Mouse (Mus musculus) liver, embryonic 14.5 days (tissue): ENCODE results near the gene Defb47. TPM values are rescaled to one million over a fixed set of nuclear protein-coding genes. Genes with fewer than 3 reads are reported as not detected.

Experiments used
- ATAC-seq: fragments of 200-750 bp; cut with Nextera tagmentation; 2 replicates; pipeline ENCODE4 v1.8.0; 2017; ENCODE audit warnings: moderate number of reproducible peaks, mild to moderate bottlenecking, moderate library complexity; ENCODE audit not compliant: insufficient read depth
- DNase-seq, 3 experiments: peaks; one replicate each; pipeline ENCODE4 v3.0.0-alpha.2; 2012 to 2013; ENCODE audit warnings: low read depth in 3 of 3, low spot score in 3 of 3
- H3K27ac ChIP-seq: fragments of 300-500 bp; sonication (generic); 2 replicates; pipeline ENCODE4 v1.5.1; 2014; ENCODE audit warnings: moderate library complexity, mild to moderate bottlenecking, control low read depth, inconsistent platforms
- H3K27me3 ChIP-seq: fragments of 300-500 bp; sonication (generic); 2 replicates; pipeline ENCODE4 v1.6.1; 2014; ENCODE audit warnings: mild to moderate bottlenecking, low read length, moderate library complexity; ENCODE audit not compliant: control insufficient read depth, insufficient read depth
- H3K36me3 ChIP-seq: fragments of 300-500 bp; sonication (generic); replicated peaks from 2 replicates; pipeline ENCODE4 v1.6.1; 2014; ENCODE audit warnings: low read depth; ENCODE audit not compliant: control insufficient read depth, insufficient read depth
- H3K4me1 ChIP-seq, 2 experiments: fragments of 200-500 bp in 1 of 2; fragments of 300-500 bp in 1 of 2; sonication (generic) in 1 of 2; replicated peaks; 2 replicates each; pipeline ENCODE4 v1.6.1; 2012 to 2014; ENCODE audit warnings: antibody characterized with exemption in 1 of 2, inconsistent platforms in 1 of 2, low read length in 1 of 2; ENCODE audit not compliant: control insufficient read depth in 2 of 2, insufficient read depth in 2 of 2
- H3K4me2 ChIP-seq: fragments of 300-500 bp; sonication (generic); 2 replicates; pipeline ENCODE4 v1.6.1; 2014; ENCODE audit warnings: low read depth, mild to moderate bottlenecking, control low read depth, moderate library complexity
- H3K4me3 ChIP-seq, 2 experiments: fragments of 200-500 bp in 1 of 2; fragments of 300-500 bp in 1 of 2; sonication (generic) in 1 of 2; 2 replicates each; pipeline ENCODE4 v1.5.1; 2012 to 2014; ENCODE audit warnings: low read depth in 2 of 2, low read length in 2 of 2, mild to moderate bottlenecking in 2 of 2, control low read depth in 1 of 2, inconsistent platforms in 1 of 2, moderate library complexity in 1 of 2; ENCODE audit not compliant: insufficient read depth in 1 of 2
- H3K9ac ChIP-seq: fragments of 300-500 bp; sonication (generic); replicated peaks from 2 replicates; pipeline ENCODE4 v1.6.1; 2014; ENCODE audit warnings: mild to moderate bottlenecking, control low read depth, moderate library complexity
- H3K9me3 ChIP-seq: fragments of 300-500 bp; sonication (generic); 2 replicates; pipeline ENCODE4 v1.6.1; 2016; ENCODE audit warnings: low read length, mixed read lengths; ENCODE audit not compliant: control insufficient read depth
- CTCF ChIP-seq: IDR thresholded peaks from 2 replicates; pipeline ENCODE4 v1.5.1; 2016; ENCODE audit warnings: antibody characterized with exemption, low read depth, control low read depth
- EP300 ChIP-seq: IDR thresholded peaks from 2 replicates; pipeline ENCODE4 v1.6.1; 2016; ENCODE audit warnings: antibody characterized with exemption, low read depth
- WGBS: fragments of 180-500 bp; shearing (Covaris S2); extraction: QIAGEN DNeasy Blood & Tissue Kit; methylation state at CpG from one replicate; pipeline ENCODE4 v1.1.7; 2014; ENCODE audit not compliant: insufficient replicate concordance; 5-methylcytosine and 5-hydroxymethylcytosine counted together
- polyA plus RNA-seq, 2 experiments: library from polyadenylated mRNA; depleted of rRNA in 1 of 2; stranded (reverse) in 1 of 2; unstranded in 1 of 2; fragments of >200 nt; fragmentation: Nextera tagmentation in 1 of 2; extraction: Ambion mirVana in 1 of 2; gene quantifications; 2 replicates each; pipeline versions ENCODE4 v1.2.1 to v1.2.3; 2012 to 2014

The Defb47 gene
- polyA plus RNA-seq, 2 experiments: not detected

GRCm38 (mm10) chr14:62998977-62999376 lies 1.1 kb downstream of the Defb47 start:
- Histone ChIP-seq H3K4me2 (no peak overlapping the region), H3K4me1 (no peaks in the 10 kb centered on the region), H3K27ac (no peak overlapping the region), H3K9me3 (no peaks in the 10 kb centered on the region), H3K36me3 (no peaks in the 10 kb centered on the region), H3K9ac (no peak overlapping the region), H3K4me3 (no peak overlapping the region), H3K27me3 (no peaks in the 10 kb centered on the region)
- TF ChIP-seq EP300 (no peak), CTCF (no peak)
- ATAC-seq (no peak), DNase-seq (no peak)
- WGBS: 20% methylated on average over 4 of the region's 4 CpGs

GRCm38 (mm10) chr14:63002588-63002987 lies 4.7 kb downstream of the Defb47 start:
- Histone ChIP-seq H3K9me3 (no peaks in the 10 kb centered on the region), H3K4me3 (no peak overlapping the region), H3K27me3 (no peaks in the 10 kb centered on the region), H3K36me3 (no peaks in the 10 kb centered on the region), H3K27ac (no peak overlapping the region), H3K9ac (no peak overlapping the region), H3K4me1 (no peaks in the 10 kb centered on the region), H3K4me2 (no peak overlapping the region)
- 29% methylated on average over 2 of the region's 2 CpGs for WGBS
- DNase-seq: no peak
- TF ChIP-seq EP300 (no peak), CTCF (no peak)
- ATAC-seq: no peak

- no peak for DNase-seq
- no peaks in the 10 kb centered on the region for H3K27me3 ChIP-seq
- H3K36me3 ChIP-seq: no peaks in the 10 kb centered on the region
- no peaks in the 10 kb centered on the region for H3K9me3 ChIP-seq
- H3K27ac ChIP-seq: no peak within 1 kb of the TSS
- H3K4me1 ChIP-seq: no peaks in the 10 kb centered on the region
- H3K4me3 ChIP-seq: no peak within 1 kb of the TSS
- WGBS: 77% methylated on average over 5 of the region's 5 CpGs
- no peak for ATAC-seq
- TF ChIP-seq CTCF: no peak
- no peak for TF ChIP-seq EP300
- no peak within 1 kb of the TSS for H3K9ac ChIP-seq
- no peak within 1 kb of the TSS for H3K4me2 ChIP-seq
Measured at GRCm38 (mm10) chr14:63011471-63011870, 13.6 kb downstream of the Defb47 start, which contains the start of gene Defb43. Gene Defb43, plus strand, starts transcription at chr14:63011771.

- H3K27me3 ChIP-seq: no peaks in the 10 kb centered on the region
- no peak overlapping the region for H3K4me2 ChIP-seq
- no peak overlapping the region for H3K27ac ChIP-seq
- no peak for DNase-seq
- H3K9ac ChIP-seq: no peak overlapping the region
- no peaks in the 10 kb centered on the region for H3K4me1 ChIP-seq
- H3K4me3 ChIP-seq: no peak overlapping the region
- no peak for ATAC-seq
- WGBS: 45% methylated on average over 4 of the region's 4 CpGs
- no peaks in the 10 kb centered on the region for H3K36me3 ChIP-seq
- H3K9me3 ChIP-seq: no peaks in the 10 kb centered on the region
- TF ChIP-seq EP300 (no peak), CTCF (no peak)
Measured at GRCm38 (mm10) chr14:63013082-63013481, 15.2 kb downstream of the Defb47 start.

GRCm38 (mm10) chr14:63014667-63015066 lies 16.8 kb downstream of the Defb47 start:
- Histone ChIP-seq H3K9ac (no peak overlapping the region), H3K4me1 (no peaks in the 10 kb centered on the region), H3K27me3 (no peaks in the 10 kb centered on the region; the same call in 1 of the 2 replicates), H3K9me3 (no peaks in the 10 kb centered on the region), H3K27ac (no peak overlapping the region), H3K4me2 (no peak overlapping the region), H3K4me3 (no peak overlapping the region), H3K36me3 (no peaks in the 10 kb centered on the region)
- no peak for DNase-seq
- 60% methylated on average over 4 of the region's 4 CpGs for WGBS
- TF ChIP-seq CTCF (no peak), EP300 (no peak)
- no peak for ATAC-seq
